Mouse (Mus musculus): ENCODE results near the gene Cds2. TPM values are rescaled to one million over a fixed set of nuclear protein-coding genes. Genes with fewer than 3 reads are reported as not detected.
A peak's percentile ranks its signal among the peaks of the same experiment; 100 is the strongest.
"Not testable (repeated sequence)": the region's sequence is repeated elsewhere in the genome, so short reads cannot be mapped to it uniquely, and the experiment has no call there.

The Cds2 gene
- total RNA-seq (2021): 100 to 1,000 TPM; 234 to 245 TPM

GRCm38 (mm10) chr2:132262879-132263398 lies at the start of gene Cds2:
Gene Cds2, plus strand, starts transcription at chr2:132263148.
- intact Hi-C loops (cut with DNase I): loop anchor here (5.0 kb wide), 2 partner anchors 39 to 224 kb away; no protein-coding TSS in a partner anchor

DNA sequence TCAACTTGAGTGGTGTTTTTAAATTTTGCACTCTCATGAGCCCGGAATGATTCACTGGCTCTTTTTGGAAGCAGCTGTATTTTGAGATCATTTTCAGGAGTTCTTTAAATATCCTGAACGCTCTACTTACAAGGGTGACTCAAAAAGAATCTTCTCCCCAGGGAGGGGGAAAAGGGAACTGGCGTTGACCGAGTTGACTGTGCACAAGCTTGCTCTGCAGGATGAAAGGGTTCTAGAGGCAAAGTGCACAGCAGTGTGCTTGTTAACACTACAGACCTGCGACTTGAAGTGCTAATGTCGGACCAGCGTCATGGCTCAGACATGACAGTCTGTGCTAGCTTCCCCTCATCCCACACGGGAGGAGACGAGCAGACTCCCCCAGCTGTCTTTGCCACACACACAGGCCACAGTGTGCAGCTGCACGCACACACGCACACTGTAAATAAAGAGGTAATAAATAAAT lies 41.3 kb upstream of the Cds2 start:
- intact Hi-C loops (cut with DNase I): loop anchor here (5.0 kb wide), 1 partner anchor 79 kb away; no protein-coding TSS in a partner anchor
- peak; percentile 44 to 90 for DNase-seq (ENCODE audit: low spot score in 2 of 2)

More at GRCm38 (mm10) chr2:132262879-132263398, at the start of gene Cds2:
- DNase-seq (ENCODE audit: low spot score in 2 of 2): peak; percentile 98 to 100

GRCm38 (mm10) chr2:132224359-132224758 lies 38.6 kb upstream of the Cds2 start:
- DNase-seq (ENCODE audit: low spot score in 2 of 2): peak in 1 of 2 experiments; percentile 63
- intact Hi-C loops (cut with DNase I): loop anchor here (5.0 kb wide), 1 partner anchor 82 kb away; no protein-coding TSS in a partner anchor

- no peak for DNase-seq (ENCODE audit: low spot score in 2 of 2)
- intact Hi-C loops (cut with DNase I): no loop called here
These were observed 30.5 kb upstream of the Cds2 start for GRCm38 (mm10) chr2:132232413-132232945.

DNA sequence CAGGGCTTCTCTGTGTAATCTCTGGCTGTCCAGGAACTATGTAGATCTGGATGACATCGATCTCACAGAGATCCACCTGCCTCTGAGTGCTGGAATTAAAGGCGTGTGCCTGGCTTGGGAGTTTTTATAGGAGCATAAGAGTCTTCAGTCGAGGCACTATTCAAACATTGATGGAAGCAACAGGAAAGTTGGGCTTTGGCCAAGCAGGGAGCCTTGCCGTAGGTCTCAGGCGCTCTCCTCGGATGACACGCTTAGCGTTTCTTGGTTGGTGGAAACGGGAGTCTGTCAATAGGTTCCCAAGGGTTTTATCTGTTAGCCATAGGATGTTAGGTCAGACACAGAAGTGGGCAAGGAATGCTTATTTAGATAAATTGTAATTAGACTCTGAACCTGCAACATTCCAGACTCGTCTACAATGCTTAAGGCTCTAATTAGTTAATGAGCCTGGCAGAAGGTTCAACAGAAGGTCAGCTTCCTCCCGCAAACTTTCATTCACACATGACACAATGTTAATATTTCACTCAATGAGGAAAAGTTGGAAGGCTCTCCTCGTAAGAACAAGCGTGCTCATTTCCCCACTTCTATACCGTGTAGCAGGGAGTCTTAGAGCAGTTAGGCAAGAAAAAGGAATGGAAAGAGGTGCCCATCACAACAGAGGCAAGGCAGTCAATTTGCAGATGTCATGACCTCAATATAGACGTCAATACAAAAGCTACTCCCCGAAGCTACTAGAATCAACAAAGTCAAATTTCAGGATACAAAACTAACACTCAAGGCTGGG lies 28.8 kb upstream of the Cds2 start:
- intact Hi-C loops (cut with DNase I): no loop called here
- no peak for DNase-seq (ENCODE audit: low spot score in 2 of 2)

GRCm38 (mm10) chr2:132235291-132235690 lies 27.7 kb upstream of the Cds2 start:
- intact Hi-C loops (cut with DNase I): no loop called here
- DNase-seq (ENCODE audit: low spot score in 2 of 2): no peak

DNA sequence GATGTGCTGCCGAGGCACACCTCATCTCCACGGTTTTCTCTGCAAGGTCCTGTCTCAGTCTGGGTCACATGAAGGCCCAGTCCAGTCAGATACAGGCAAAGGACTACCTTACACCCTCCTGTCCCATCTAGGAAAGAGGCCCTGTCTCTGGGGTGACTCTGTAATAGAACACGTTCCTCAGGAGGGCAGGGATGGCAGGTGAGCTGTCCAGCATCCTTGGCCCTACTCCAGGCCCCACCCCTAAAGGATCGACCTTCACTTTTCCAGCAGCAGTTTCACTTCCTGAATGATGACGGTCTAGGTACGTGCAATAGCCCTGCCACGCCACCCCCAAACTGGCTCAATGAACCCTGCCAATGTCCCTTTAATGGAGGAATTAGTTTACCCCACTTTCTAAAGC lies 27.0 kb upstream of the Cds2 start:
- intact Hi-C loops (cut with DNase I): no loop called here
- DNase-seq (ENCODE audit: low spot score in 2 of 2): no peak

DNA sequence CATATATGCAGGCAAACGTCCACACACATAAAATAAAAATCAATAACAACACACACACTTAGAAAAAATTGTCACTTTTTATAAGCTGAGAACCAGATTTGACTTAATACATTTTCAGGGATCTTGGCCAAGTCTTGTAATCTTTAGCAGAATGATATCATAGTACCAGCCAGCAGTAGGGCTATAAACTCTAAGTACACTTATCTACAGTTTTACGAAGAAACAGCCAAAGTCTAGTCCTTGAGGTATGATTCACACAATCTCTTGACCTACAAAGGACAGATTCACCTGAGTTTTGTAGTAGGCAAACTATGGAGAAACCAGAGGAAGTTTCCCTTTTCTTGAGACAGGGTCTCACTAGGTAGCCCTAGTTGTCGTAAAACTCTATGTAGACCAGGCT lies 23.5 kb upstream of the Cds2 start:
- intact Hi-C loops (cut with DNase I); DNase-seq (ENCODE audit: low spot score in 2 of 2): not testable (repeated sequence)

- DNase-seq (ENCODE audit: low spot score in 2 of 2): peak; percentile 65 to 80
- intact Hi-C loops (cut with DNase I): loop anchor here (2.0 to 5.0 kb wide), 2 partner anchors 98 to 258 kb away; no protein-coding TSS in a partner anchor
These were observed 22.5 kb upstream of the Cds2 start for GRCm38 (mm10) chr2:132240457-132240856.

DNA sequence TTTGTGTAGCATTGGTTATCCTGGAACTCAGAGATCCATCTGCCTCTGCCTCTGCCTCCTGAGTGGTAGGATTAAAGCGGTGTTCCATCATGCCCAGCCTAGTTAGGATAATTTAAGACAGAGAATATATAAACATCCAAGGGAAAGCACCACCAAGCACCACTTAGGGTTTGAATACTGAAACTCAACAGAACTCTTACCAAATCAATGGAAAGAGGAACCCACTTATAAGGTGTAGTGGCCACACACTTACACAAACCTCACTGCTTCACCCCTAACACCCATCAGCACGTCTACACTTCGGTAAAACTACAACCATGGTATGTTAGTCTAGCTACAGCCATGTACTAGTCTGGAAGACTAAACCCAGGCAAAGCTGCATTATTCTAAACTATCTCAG lies 19.6 kb upstream of the Cds2 start:
- intact Hi-C loops (cut with DNase I): loop anchor here (5.0 kb wide), 1 partner anchor 101 kb away; no protein-coding TSS in a partner anchor

GRCm38 (mm10) chr2:132247539-132248313 lies 15.2 kb upstream of the Cds2 start, which contains the start of gene Tmem230:
Gene Tmem230, minus strand, starts transcription at chr2:132247807.
- DNase-seq (ENCODE audit: low spot score in 2 of 2): peak; percentile 97
- intact Hi-C loops (cut with DNase I): loop anchor here (5.0 kb wide), 1 partner anchor 425 kb away; no protein-coding TSS in a partner anchor

More for the DNA sequence above, 19.6 kb upstream of the Cds2 start:
- no peak for DNase-seq (ENCODE audit: low spot score in 2 of 2)

GRCm38 (mm10) chr2:132251911-132252310 lies 11.0 kb upstream of the Cds2 start:
- no peak for DNase-seq (ENCODE audit: low spot score in 2 of 2)
- intact Hi-C loops (cut with DNase I): no loop called here

GRCm38 (mm10) chr2:132252542-132253528 lies 10.1 kb upstream of the Cds2 start, which contains the start of gene Pcna:
Gene Pcna, minus strand, starts transcription at chr2:132253314.
- intact Hi-C loops (cut with DNase I): no loop called here
- DNase-seq (ENCODE audit: low spot score in 2 of 2): peak; percentile 96 to 99

GRCm38 (mm10) chr2:132253603-132254002 lies 9.3 kb upstream of the Cds2 start:
- intact Hi-C loops (cut with DNase I): no loop called here
- no peak for DNase-seq (ENCODE audit: low spot score in 2 of 2)

GRCm38 (mm10) chr2:132257350-132258068 lies 5.4 kb upstream of the Cds2 start:
- peak in 1 of 2 experiments; percentile 62 for DNase-seq (ENCODE audit: low spot score in 2 of 2)
- intact Hi-C loops (cut with DNase I): no loop called here

DNA sequence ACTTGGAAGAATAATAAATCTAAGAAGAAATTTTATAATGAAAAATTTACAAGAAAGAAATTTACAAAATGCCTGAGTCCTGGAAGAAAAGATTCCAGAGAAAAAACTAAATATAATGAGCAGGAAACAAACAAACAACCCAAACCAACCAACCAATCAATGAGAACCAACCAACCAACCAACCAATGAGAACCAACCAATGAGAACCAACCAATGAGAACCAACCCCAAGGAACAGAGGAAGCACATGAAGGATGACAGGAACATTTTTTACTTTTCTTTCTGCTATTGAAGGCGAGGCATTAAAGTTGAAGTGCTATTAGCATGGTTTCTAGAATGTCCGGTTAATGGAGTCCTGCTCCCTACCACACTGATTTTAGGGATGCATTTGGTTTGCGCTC lies 2.3 kb upstream of the Cds2 start:
- intact Hi-C loops (cut with DNase I): loop anchor here (5.0 kb wide), 2 partner anchors 42 to 227 kb away; no protein-coding TSS in a partner anchor
- no peak for DNase-seq (ENCODE audit: low spot score in 2 of 2)

DNA sequence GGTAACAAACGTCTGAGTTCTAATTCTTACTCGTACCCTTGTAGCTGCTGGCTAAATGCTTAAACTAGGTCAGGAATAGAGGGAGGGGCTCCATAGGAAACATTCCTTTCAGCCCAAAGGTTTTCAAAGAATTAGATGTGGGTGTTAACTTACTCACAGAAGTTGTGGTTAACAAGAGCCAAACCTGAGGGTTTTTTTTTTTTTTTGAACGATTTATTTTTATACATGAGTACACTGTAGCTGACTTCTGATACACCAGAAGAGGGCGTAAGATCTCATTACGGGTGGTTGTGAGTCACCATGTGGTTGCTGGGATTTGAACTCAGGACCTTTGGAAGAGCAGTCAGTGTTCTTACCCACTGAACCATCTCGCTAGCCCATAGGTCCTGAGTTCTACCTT lies 773 bp upstream of the Cds2 start:
- intact Hi-C loops (cut with DNase I): loop anchor here (5.0 kb wide), 2 partner anchors 40 to 225 kb away; no protein-coding TSS in a partner anchor
- no peak for DNase-seq (ENCODE audit: low spot score in 2 of 2)

Data from left cerebral cortex, postnatal 25 days (tissue).